Mouse (Mus musculus): Measurements from ENCODE around the gene Olfr288.

Olfr288 gene

GRCm38 (mm10) chr15:98166963-98167644 lies 28.2 kb downstream of the Olfr288 start, which contains the start of gene Ccdc184:
Gene Ccdc184 (plus strand): TSS chr15:98167158.
- DNase-seq (ENCODE audit: low spot score in 2 of 2) = peak in 1 of 2 experiments; percentile 19

DNA sequence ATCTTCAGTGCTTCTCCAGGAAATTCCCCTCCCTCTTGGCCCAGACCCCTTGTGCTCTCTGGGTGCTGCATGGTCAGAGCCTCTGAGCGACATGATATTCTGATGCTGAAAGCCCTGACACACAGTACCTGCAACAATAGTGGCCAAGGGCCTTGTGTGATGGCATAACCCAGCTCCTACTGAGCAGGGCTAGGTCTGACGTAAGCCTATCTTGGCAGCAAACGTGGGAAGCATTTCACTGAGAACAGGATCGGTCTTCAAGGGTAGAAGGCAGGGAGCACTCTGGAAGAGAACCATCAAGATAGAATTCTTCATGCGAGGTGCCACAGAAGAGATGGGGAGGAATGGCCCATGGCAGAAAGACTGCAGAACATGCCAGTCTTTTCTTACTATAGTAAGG lies 29.8 kb downstream of the Olfr288 start, which contains the start of gene Asb8:
Gene Asb8, minus strand, starts transcription at position 101 of the 400 bp plus-strand sequence.
- DNase-seq (ENCODE audit: low spot score in 2 of 2) = no peak

DNA sequence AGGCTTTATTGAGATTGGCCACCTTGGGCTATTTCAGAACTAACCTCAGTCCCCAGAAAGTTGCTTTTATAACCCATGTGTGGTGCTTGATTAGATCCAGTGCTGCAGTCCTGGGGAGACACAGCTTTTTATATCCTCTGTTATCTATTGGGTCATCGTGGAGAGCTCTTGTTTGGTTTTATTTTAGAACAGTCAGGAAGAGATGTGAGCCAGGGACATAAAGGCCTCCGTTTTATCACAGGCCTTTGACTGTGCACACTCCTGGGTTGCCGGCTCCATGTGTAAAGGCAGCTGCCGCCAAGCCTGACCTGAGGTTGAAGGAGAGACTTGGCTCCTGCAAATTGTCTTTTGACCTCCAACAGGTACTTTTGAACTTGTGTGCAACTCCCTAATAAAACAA lies 32.8 kb downstream of the Olfr288 start:
- DNase-seq (ENCODE audit: low spot score in 2 of 2) = no peak

GRCm38 (mm10) chr15:98161026-98161805 lies 34.1 kb downstream of the Olfr288 start:
- DNase-seq (ENCODE audit: low spot score in 2 of 2) = no peak

- DNase-seq (ENCODE audit: low spot score in 2 of 2) = no peak
Observed at GRCm38 (mm10) chr15:98157253-98157652, 38.1 kb downstream of the Olfr288 start.

DNA sequence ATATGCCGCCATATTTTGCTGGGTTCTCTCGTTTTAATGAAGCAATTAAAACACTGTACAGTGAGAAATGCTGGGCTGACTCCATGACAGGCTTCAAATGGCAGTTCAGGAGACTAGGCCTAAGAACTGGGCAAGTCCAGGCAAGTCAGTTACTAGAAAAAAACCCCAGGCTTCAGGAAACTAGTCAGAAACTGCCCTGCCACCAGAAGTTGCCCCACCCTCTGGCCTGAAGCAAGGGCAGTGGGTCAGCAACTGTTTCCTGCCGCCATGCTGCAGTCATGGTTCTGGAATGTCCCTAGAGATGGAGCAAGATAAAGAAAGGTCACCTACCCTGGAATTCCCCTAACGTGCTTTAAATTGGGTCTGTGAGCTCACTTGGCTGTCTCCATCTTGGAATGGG lies 39.4 kb downstream of the Olfr288 start:
- no peak for DNase-seq (ENCODE audit: low spot score in 2 of 2)

GRCm38 (mm10) chr15:98155272-98155671 lies 40.1 kb downstream of the Olfr288 start:
- DNase-seq (ENCODE audit: low spot score in 2 of 2) = no peak

- no peak for DNase-seq (ENCODE audit: low spot score in 2 of 2)
Observed at GRCm38 (mm10) chr15:98154631-98155030, 40.7 kb downstream of the Olfr288 start.

DNA sequence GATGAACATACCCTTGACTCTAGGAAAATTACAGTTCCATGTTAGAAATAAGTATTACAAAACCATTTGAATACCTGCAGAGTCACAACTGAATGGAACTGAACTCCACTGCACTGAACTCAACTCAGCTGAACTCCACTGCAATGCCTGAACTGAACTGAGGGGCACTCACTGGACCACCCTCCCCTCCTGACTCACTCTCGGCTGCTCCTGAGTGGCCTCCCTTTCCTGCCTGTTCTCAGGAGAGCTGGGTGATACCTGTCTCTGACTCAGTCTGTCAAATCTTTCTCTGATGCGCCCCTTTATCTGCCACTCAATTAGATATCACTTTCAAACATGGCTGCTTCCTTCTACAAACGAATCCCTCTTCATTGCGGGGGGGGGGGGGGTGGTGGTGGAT lies 41.2 kb downstream of the Olfr288 start:
- no peak for DNase-seq (ENCODE audit: low spot score in 2 of 2)

DNA sequence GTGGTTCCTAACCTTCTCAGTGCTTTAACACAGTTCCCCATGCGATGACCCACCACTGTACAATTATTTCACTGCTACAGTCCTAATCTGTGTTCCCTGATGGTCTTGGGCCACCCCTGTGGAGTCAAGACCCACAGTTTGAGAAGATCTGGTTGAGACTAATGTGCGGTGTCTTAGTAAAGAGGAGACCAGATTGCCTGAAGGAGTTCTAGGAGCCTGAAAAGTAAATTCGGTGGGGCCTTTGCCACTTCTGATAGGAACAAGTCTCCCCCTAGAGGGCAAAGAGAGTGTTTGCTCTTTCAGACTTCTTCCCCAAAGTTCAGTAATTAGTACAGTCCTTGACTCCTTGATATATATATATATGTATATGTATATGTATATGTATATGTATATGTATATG lies 41.7 kb downstream of the Olfr288 start:
- DNase-seq (ENCODE audit: low spot score in 2 of 2) = no peak

- DNase-seq (ENCODE audit: low spot score in 2 of 2) = no peak
Observed at GRCm38 (mm10) chr15:98152916-98153315, 42.4 kb downstream of the Olfr288 start.

- DNase-seq (ENCODE audit: low spot score in 2 of 2) = no peak
Observed at GRCm38 (mm10) chr15:98149166-98149602, 46.2 kb downstream of the Olfr288 start.

- no peak for DNase-seq (ENCODE audit: low spot score in 2 of 2)
Observed at GRCm38 (mm10) chr15:98148356-98148755, 47.0 kb downstream of the Olfr288 start.

GRCm38 (mm10) chr15:98145559-98146181 lies 49.7 kb downstream of the Olfr288 start:
- peak; percentile 87 to 92 for DNase-seq (ENCODE audit: low spot score in 2 of 2)

DNA sequence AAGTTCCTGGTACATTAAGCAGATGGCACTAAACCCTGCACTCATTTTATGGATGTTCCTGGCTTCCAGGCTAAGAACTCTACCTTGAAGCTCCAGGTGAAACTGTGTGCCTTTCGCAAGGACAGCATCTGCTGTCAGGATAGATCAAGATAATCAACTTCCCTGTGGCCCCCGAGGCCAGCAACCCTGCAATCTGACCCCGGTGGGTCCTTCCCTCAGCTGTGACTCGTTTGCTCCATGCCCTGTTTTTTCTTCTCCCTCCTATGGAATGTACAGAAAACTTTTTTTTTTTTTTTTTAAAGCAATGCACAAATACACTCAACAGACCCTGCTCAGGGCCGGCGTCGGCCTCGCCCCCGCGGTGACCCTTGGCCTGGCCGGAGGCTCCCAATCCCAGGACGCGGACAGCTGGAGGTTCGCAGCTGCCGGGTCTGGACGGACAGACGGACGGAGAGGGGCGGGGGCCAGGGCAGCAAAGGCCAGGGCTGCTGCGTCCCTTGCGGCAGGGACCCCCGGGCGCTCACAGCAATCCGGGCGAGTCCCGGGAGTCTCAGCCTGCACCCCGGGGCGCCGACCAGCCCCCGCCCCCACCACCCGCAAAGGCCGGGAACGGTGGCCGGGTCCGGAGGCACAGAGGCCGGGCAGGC lies 50.4 kb downstream of the Olfr288 start:
- no peak for DNase-seq (ENCODE audit: low spot score in 2 of 2)

GRCm38 (mm10) chr15:98142515-98142914 lies 52.8 kb downstream of the Olfr288 start:
- DNase-seq (ENCODE audit: low spot score in 2 of 2) = no peak

DNA sequence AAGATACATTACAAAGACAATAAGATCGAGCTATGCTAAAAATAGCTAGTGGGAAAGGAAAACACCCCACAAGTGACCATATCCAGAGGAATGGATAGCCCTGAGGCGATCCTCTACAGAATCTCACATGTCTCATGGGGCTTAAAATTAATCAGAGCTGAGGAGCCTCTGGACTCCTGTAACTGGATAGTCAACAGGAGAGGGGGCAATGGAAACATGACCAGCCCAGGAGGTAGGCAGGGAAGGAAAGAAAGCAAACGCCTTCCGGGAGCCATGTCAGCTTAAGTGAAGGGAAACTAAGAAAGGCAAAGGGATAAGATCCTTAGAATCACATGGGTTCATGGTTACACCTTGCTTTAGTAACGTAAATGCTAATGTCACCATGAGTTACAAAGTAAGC lies 54.5 kb downstream of the Olfr288 start:
- no peak for DNase-seq (ENCODE audit: low spot score in 2 of 2)

DNA sequence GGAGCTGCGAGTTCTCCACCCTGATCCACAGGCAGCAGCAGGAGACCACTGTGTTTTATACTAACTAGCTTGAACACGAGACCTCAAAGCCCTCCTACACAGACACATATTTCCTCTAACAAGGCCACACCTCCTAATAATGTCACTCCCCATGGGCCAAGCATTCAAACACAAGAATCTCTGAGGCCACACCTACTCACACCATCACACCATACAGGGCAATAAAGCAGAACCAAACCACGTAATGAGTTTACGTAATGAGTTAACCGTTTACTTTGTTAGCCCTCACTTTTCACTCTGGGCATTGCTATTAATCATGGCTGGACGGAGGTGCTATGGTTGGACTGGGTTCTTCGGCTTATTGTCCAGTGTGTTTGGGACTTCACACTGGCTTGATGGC lies 55.6 kb downstream of the Olfr288 start:
- DNase-seq (ENCODE audit: low spot score in 2 of 2) = no peak

DNA sequence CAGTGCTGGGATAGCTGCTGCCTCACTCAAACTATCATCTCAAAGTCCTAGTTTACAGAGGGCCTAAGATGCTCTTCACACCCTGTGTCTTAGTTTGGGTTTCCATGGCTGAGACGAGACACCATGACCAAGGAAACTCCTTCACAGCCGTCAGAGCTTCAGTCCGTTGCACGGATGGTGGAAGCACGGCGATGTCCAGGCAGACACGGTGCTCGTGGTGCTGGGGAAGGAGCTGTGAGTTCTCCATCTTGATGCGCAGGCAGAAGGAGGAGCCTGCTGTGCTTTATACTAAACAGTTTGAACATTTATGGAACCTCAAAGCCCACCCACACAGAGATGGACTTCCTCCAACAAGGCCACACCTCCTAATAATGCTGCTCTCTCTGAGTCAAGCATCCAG lies 58.5 kb downstream of the Olfr288 start:
- no peak for DNase-seq (ENCODE audit: low spot score in 2 of 2)
